Comparison of ENCODE assay signal across 11 mouse cellular contexts in the genomic region with DNA sequence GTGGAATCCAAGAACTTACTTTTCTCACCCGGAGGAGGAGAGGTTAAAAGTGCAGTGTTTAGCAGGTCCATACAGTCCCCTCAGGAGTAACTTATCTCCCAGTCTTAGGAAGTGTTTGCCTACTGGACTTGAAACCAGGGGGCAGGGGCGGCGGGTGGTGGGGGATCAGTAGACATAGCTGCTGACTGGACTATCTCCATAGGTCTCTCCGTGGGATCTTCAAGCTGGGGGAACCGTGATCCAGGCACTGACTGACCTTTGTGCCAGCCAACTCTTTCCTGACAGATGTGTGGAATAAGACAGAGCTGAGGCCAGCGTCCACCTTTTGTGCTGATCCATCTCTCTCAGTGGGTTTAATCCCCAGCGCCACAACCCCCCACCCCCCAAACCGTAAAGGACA.
"Had no signal": no experiment of that assay in that cellular context is flagged by ENCODE, and none has a peak within 500 bp of the region (broad histone marks: within the 10 kb centered on the region; RNA-seq: fewer than 3 reads in every experiment).

No protein-coding gene starts in this region.

- H3K36me3 ChIP-seq: liver, embryonic 13.5 days; stomach, embryonic 15.5 days had no signal

- H3K27ac ChIP-seq: left cerebral cortex, adult 2 months; liver, embryonic 13.5 days; midbrain, embryonic 12.5 days; neural tube, embryonic 13.5 days; stomach, embryonic 15.5 days had no signal

- ATAC-seq: midbrain, embryonic 16.5 days had no signal

- H3K9me3 ChIP-seq: liver, embryonic 13.5 days; midbrain, embryonic 12.5 days; neural tube, embryonic 13.5 days; stomach, embryonic 15.5 days had no signal

- H3K27me3 ChIP-seq: liver, embryonic 13.5 days; midbrain, embryonic 12.5 days; neural tube, embryonic 13.5 days; stomach, embryonic 15.5 days had no signal

- H3K4me2 ChIP-seq: liver, embryonic 13.5 days; midbrain, embryonic 12.5 days; neural tube, embryonic 13.5 days; stomach, embryonic 15.5 days had no signal

- DNase-seq: layer of hippocampus, postnatal 36 days; liver, embryonic 13.5 days; lung, adult 2 months; retina, postnatal 1 day; right cerebral cortex, postnatal 25 days had no signal

- H3K9ac ChIP-seq: liver, embryonic 13.5 days; midbrain, embryonic 12.5 days; neural tube, embryonic 13.5 days; stomach, embryonic 15.5 days had no signal

- H3K4me3 ChIP-seq: left cerebral cortex, adult 2 months; liver, embryonic 13.5 days; midbrain, embryonic 12.5 days; myocyte; neural tube, embryonic 13.5 days; stomach, embryonic 15.5 days had no signal
